Mouse (Mus musculus) hindlimb bud, embryonic 11.5 days (tissue): ENCODE results near the gene Nod2.
"Not testable (repeated sequence)": the region's sequence is repeated elsewhere in the genome, so short reads cannot be mapped to it uniquely, and the experiment has no call there.

Experiments
- DNase-seq: peaks from one replicate; pipeline ENCODE4 v3.0.0-alpha.2; 2012; ENCODE audit warnings: low read depth, low spot score; ENCODE audit errors: extremely low spot score

The Nod2 gene

GRCm38 (mm10) chr8:88631081-88631480 is 16.0 kb upstream of the Nod2 start:
- DNase-seq = no peak

- DNase-seq = no peak
Measured at GRCm38 (mm10) chr8:88633343-88633765, 13.8 kb upstream of the Nod2 start.

GRCm38 (mm10) chr8:88635474-88636397 is 11.4 kb upstream of the Nod2 start, which contains the start of gene Snx20:
TSS of gene Snx20 (minus strand) at chr8:88636128.
- no peak for DNase-seq

GRCm38 (mm10) chr8:88637092-88638000 is 9.8 kb upstream of the Nod2 start:
- DNase-seq = no peak

GRCm38 (mm10) chr8:88638908-88639307 is 8.2 kb upstream of the Nod2 start:
- DNase-seq = no peak

- no peak for DNase-seq
Measured at GRCm38 (mm10) chr8:88642734-88643564, 4.2 kb upstream of the Nod2 start.

GRCm38 (mm10) chr8:88648322-88648721 is 1.2 kb downstream of the Nod2 start:
- no peak for DNase-seq

- DNase-seq = no peak
Measured at GRCm38 (mm10) chr8:88650016-88650708, 3.0 kb downstream of the Nod2 start.

- not testable (repeated sequence) for DNase-seq
Measured at GRCm38 (mm10) chr8:88651122-88651521, 4.0 kb downstream of the Nod2 start.

- no peak for DNase-seq
Measured at GRCm38 (mm10) chr8:88655334-88655733, 8.2 kb downstream of the Nod2 start.

GRCm38 (mm10) chr8:88659873-88660272 is 12.8 kb downstream of the Nod2 start:
- DNase-seq = no peak

GRCm38 (mm10) chr8:88662401-88662821 is 15.3 kb downstream of the Nod2 start:
- DNase-seq = no peak

- no peak for DNase-seq
Measured at GRCm38 (mm10) chr8:88664121-88664520, 17.0 kb downstream of the Nod2 start.

GRCm38 (mm10) chr8:88664947-88665346 is 17.8 kb downstream of the Nod2 start:
- no peak for DNase-seq

- no peak for DNase-seq
Measured at GRCm38 (mm10) chr8:88666435-88666834, 19.3 kb downstream of the Nod2 start.

GRCm38 (mm10) chr8:88668400-88669086 is 21.4 kb downstream of the Nod2 start:
- DNase-seq = no peak

- no peak for DNase-seq
Measured at GRCm38 (mm10) chr8:88670782-88671181, 23.7 kb downstream of the Nod2 start.

- no peak for DNase-seq
Measured at GRCm38 (mm10) chr8:88671575-88671974, 24.5 kb downstream of the Nod2 start.

GRCm38 (mm10) chr8:88673859-88674258 is 26.7 kb downstream of the Nod2 start:
- DNase-seq = no peak
